Mouse (Mus musculus) limb, embryonic 10.5 days (tissue): Measurements from ENCODE around the gene Fev. TPM values are rescaled to one million over a fixed set of nuclear protein-coding genes. Genes with fewer than 3 reads are reported as not detected.

Source experiments
- DNase-seq: peaks from one replicate; pipeline ENCODE4 v3.0.0-alpha.2; 2017; ENCODE audit warnings: low spot score
- H3K27ac ChIP-seq: fragments of 300-500 bp; sonication (generic); 2 replicates; pipeline ENCODE4 v1.5.1; 2016; ENCODE audit warnings: mild to moderate bottlenecking
- H3K27me3 ChIP-seq: fragments of 300-500 bp; sonication (generic); 2 replicates; pipeline ENCODE4 v1.6.1; 2016; ENCODE audit warnings: low read depth, mild to moderate bottlenecking; ENCODE audit not compliant: poor library complexity, severe bottlenecking
- H3K36me3 ChIP-seq: fragments of 300-500 bp; sonication (generic); 2 replicates; pipeline ENCODE4 v1.6.1; 2016; ENCODE audit warnings: mild to moderate bottlenecking, moderate library complexity
- H3K4me1 ChIP-seq: fragments of 300-500 bp; sonication (generic); 2 replicates; pipeline ENCODE4 v1.6.1; 2016
- H3K4me3 ChIP-seq: fragments of 300-500 bp; sonication (generic); 2 replicates; pipeline ENCODE4 v1.5.1; 2016; ENCODE audit warnings: mild to moderate bottlenecking, moderate library complexity
- H3K9me3 ChIP-seq: fragments of 300-500 bp; sonication (generic); replicated peaks from 2 replicates; pipeline ENCODE4 v1.6.1; 2016; ENCODE audit warnings: mild to moderate bottlenecking
- WGBS: fragments of 180-500 bp; shearing (Covaris S2); methylation state at CpG from one replicate; pipeline ENCODE4 v1.1.7; 2016; 5-methylcytosine and 5-hydroxymethylcytosine counted together
- microRNA counts: library from miRNA; unstranded; fragments of <30 nt; microRNA quantifications from one replicate; lab custom pipeline; 2017
- microRNA-seq: library from miRNA; unstranded; fragments of <30 nt; microRNA quantifications from one replicate; pipeline ENCODE4, GENCODE M21; 2017
- polyA plus RNA-seq: library from polyadenylated mRNA; unstranded; fragments of >200 nt; fragmentation: Nextera tagmentation; extraction: Ambion mirVana; gene quantifications from 2 replicates; pipeline ENCODE4 v1.2.1, GENCODE M21; 2016

Fev gene
- polyA plus RNA-seq, 1 experiment from 2014 or later = not detected

DNA sequence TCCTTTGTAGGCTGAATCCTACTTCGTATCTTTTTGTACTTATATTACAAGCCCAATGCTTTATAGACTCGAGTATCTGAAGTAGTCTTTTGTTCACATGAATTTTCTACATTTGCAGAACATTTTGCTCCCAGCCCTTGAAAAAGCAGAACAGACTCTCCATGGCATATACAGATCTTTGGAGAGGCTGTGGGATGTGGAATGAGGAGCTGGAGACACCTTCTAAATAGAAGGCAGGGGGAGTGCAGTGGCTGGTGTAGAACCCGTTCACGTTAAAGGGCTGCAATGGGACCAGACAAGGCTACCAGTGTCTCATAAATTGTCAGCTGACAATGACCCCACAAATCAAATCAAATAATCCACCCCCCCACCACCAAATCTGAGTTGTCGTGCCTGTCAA is 36.3 kb downstream of the Fev start:
- Histone ChIP-seq H3K4me3 (no peak overlapping the region), H3K27me3 (peaks cover 56% of the 10 kb centered on the region), H3K9me3 (no peaks in the 10 kb centered on the region), H3K36me3 (no peaks in the 10 kb centered on the region), H3K27ac (no peak overlapping the region), H3K4me1 (peaks cover 6% of the 10 kb centered on the region)
- no peak for DNase-seq
- WGBS = 60% methylated on average over 5 of the region's 5 CpGs

DNA sequence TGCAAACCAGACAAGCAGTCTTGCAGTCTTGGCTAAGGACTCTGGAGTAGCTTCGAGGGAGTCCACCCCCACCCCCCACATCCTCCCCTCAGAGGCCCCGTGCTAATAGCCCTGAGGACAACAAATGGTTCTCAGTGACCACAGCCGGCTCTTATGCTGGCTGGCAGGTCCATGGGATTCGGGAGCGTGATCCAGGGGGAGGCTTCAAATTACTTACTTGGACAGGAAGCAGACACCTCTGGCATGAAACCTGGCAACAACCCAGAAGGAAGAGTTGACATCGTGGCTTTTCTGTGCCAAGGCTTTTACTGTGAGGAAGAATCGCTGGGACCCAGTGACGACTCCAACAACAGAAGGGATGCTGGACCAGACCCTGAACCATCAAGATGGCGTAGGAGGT is 38.9 kb downstream of the Fev start:
- H3K36me3 ChIP-seq = no peaks in the 10 kb centered on the region
- no peak overlapping the region for H3K27ac ChIP-seq
- H3K4me1 ChIP-seq = peaks cover 5% of the 10 kb centered on the region; the same call in 1 of the 2 replicates
- no peaks in the 10 kb centered on the region for H3K9me3 ChIP-seq
- no peak overlapping the region for H3K4me3 ChIP-seq
- no peak for DNase-seq
- H3K27me3 ChIP-seq = peaks cover 30% of the 10 kb centered on the region
- WGBS = 32% methylated on average over 9 of the region's 9 CpGs

DNA sequence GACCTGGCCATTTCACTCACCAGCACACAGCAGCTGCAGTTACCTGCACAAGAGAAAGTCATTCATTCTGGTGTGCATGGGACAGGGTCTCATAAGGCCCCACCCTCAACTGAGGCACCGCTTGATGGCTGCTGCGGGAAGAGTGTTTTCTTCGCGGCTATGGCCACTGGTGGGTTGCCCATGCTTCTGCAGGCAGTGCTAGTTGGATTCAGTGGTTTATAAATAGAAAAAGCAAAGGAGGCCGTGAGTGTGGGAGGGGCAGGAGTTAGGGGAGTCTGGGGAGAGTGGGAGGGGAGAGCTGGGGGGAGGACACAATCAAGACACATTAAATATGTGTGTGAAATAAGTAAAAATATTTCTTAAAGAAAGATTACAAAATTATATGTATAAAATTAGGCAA is 42.1 kb downstream of the Fev start:
- H3K4me3 ChIP-seq = no peak overlapping the region
- H3K27me3 ChIP-seq = no peaks in the 10 kb centered on the region
- H3K4me1 ChIP-seq = peaks cover 5% of the 10 kb centered on the region; the same call in 1 of the 2 replicates
- no peak for DNase-seq
- no peak overlapping the region for H3K27ac ChIP-seq
- H3K9me3 ChIP-seq = no peaks in the 10 kb centered on the region
- H3K36me3 ChIP-seq = no peaks in the 10 kb centered on the region
- 87% methylated on average over 5 of the region's 5 CpGs for WGBS

DNA sequence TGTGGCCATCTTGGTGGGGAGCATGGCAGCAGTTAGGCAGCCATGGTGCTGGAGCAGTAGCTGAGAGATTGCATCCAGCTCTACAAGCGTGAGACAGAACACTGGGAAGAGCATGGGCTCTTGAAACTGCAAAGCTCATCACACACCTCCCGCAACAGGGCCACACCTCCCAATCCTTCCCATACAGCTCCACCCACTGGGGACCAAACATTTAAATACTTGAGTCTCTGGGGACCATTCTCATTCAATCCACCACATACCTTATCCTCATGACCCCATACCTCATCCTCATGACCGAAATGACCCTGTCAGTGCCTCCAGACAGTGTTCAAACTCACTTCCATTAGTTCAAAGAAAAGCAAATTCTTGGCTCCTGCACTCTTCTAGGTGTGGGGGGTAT is 52.0 kb downstream of the Fev start:
- no peak overlapping the region for H3K4me3 ChIP-seq
- no peak overlapping the region for H3K27ac ChIP-seq
- H3K27me3 ChIP-seq = no peaks in the 10 kb centered on the region
- H3K9me3 ChIP-seq = no peaks in the 10 kb centered on the region
- no peak for DNase-seq
- WGBS = 86% methylated on average over 3 of the region's 3 CpGs
- H3K4me1 ChIP-seq = no peaks in the 10 kb centered on the region
- no peaks in the 10 kb centered on the region for H3K36me3 ChIP-seq

MicroRNAs encoded within 50 kb of the gene (microRNA counts, 519-probe panel; counts per million panel counts)
- 3,434 counts per million, percentile 76 among the panel's probes with 10 or more counts for microRNA mmu-miR-375 (lab: Ali Mortazavi, UCI)

Small RNA genes within 50 kb of the gene (microRNA-seq; reads per million reads assigned to microRNA genes)
- gene Mir375 = 1,158 reads per million, percentile 76 among the genes with 10 or more reads in this experiment

Other genes starting within 250 kb of the Fev start
- 52.0 and 53.8 TPM in 2 replicates for gene Ttll4, start 223.7 kb downstream of the Fev start, polyA plus RNA-seq
- gene Cyp27a1, start 171.8 kb downstream of the Fev start, polyA plus RNA-seq = 22.8 and 25.5 TPM in 2 replicates
- gene Prkag3, start 136.2 kb downstream of the Fev start, polyA plus RNA-seq = 0.16 and 0.29 TPM in 2 replicates
- gene Wnt6, start 113.5 kb downstream of the Fev start, polyA plus RNA-seq = 30.1 and 34.2 TPM in 2 replicates
- gene Wnt10a, start 93.9 kb downstream of the Fev start, polyA plus RNA-seq = 1.3 and 1.6 TPM in 2 replicates
- gene Cdk5r2, start 30.5 kb downstream of the Fev start, polyA plus RNA-seq = not detected in 2 replicates
- gene Cryba2, start 7.7 kb upstream of the Fev start, polyA plus RNA-seq = not detected in 2 replicates
- not detected in 2 replicates for gene Cfap65, start 50.2 kb upstream of the Fev start, polyA plus RNA-seq
- 0.08 and 0.11 TPM in 2 replicates for gene Ihh, start 66.3 kb upstream of the Fev start, polyA plus RNA-seq
- 13.1 and 13.3 TPM in 2 replicates for gene Nhej1, start 239.8 kb upstream of the Fev start, polyA plus RNA-seq
- gene Slc23a3, start 248.5 kb upstream of the Fev start, polyA plus RNA-seq = 0.11 TPM in 1 of 2 replicates, not detected in the other